Mouse (Mus musculus): ENCODE results near the gene Kcp. TPM values are rescaled to one million over a fixed set of nuclear protein-coding genes. Genes with fewer than 3 reads are reported as not detected.

Gene Kcp
- total and polyA plus RNA-seq, 3 experiments: 0.51 to 0.64 TPM; not detected in 1

DNA sequence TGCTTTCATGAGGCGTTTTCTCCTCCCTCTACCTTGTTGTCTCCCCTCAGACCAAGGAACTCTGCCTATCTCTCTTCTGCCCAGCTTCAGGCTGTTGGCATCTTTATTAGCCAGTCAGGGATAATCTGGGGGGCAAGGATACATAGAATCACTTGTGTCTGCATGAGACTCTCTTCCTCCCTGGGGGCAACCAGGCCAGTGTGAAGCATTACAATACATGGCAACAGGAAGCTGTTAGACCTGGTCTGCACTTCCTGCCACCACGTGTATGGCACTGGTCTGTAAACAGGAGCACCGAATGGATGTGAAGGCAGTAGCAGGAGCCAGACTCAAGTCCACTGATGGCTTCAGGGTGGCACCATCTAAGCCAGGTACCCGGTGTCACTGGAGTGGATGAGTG lies 22.3 kb upstream of the Kcp start (continued):
- TF ChIP-seq KAT2A (IDR thresholded peaks at IDR 0.05; ENCODE audit: insufficient replicate concordance, low read length) (no peak), GABPA (IDR thresholded peaks at IDR 0.05; ENCODE audit: insufficient replicate concordance, low read depth, low read length) (no peak), NRF1 (IDR thresholded peaks at IDR 0.05; ENCODE audit: low read depth, low read length) (no peak), ELF1 (IDR thresholded peaks at IDR 0.05; ENCODE audit: low read depth, low read length) (peak; percentile 45), SIN3A (IDR thresholded peaks at IDR 0.05; ENCODE audit: low read length) (peak; percentile 96), MAFK (IDR thresholded peaks at IDR 0.05; ENCODE audit: insufficient replicate concordance, low read length) (no peak), POLR2A (IDR thresholded peaks at IDR 0.05; ENCODE audit: low read depth, low read length) (no peak; the same call in 1 of the 2 replicates), RAD21 (IDR thresholded peaks at IDR 0.05; ENCODE audit: low read depth, low read length) (no peak), MYC (IDR thresholded peaks at IDR 0.05; ENCODE audit: low read depth, low read length) (peak; percentile 83), MAX (IDR thresholded peaks at IDR 0.05; ENCODE audit: low read length) (peak; percentile 97)

DNA sequence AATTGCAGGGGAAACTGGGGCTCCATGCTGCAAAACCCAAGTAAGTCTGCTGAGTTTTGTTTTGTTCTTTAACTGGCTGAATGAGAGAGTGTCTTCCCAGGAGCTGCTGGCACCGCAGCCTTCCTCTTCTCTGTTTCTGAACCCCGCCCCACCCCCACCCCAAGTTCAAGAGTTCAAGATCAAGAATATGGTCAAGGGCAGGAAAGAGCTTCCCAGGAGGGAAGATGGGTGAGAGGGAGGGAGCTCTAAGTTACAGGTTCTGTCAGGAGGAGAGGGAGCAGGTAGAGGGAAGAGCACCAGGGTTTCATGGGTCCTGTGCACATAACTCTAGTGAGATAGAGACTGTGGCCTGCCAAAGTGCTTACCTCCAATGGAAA lies 21.7 kb upstream of the Kcp start:
- DNase-seq (ENCODE audit: extremely low read depth): peak; percentile 25
- H3K9ac ChIP-seq (ENCODE audit: insufficient read depth, low read depth): peak overlapping the region; percentile 88
- H3K9me3 ChIP-seq (replicated peaks; ENCODE audit: low read length): no peaks in the 10 kb centered on the region
- peaks cover 4 to 66% of the 10 kb centered on the region in 2 experiments for H3K4me1 ChIP-seq (ENCODE audit: control insufficient read depth in 1 of 2, insufficient read depth in 2 of 2)
- H3K27me3 ChIP-seq (replicated peaks): no peaks in the 10 kb centered on the region
- peak overlapping the region; percentile 82 to 90 (median 88) for H3K4me3 ChIP-seq (replicated peaks in 1 of 3; ENCODE audit: low read depth in 2 of 3, low read length in 2 of 3, poor library complexity in 1 of 3)
- peak overlapping the region; percentile 99 for H3K4me2 ChIP-seq (ENCODE audit: insufficient read depth, low read depth, poor library complexity, severe bottlenecking)
- TF ChIP-seq POLR2AphosphoS2 (IDR thresholded peaks at IDR 0.05; ENCODE audit: low read depth, low read length) (0 out of 2 replicates have a peak, but pooled peaks have one; percentile 2), ELF1 (IDR thresholded peaks at IDR 0.05; ENCODE audit: low read depth, low read length) (no peak), GABPA (IDR thresholded peaks at IDR 0.05; ENCODE audit: insufficient replicate concordance, low read depth, low read length) (no peak)
- H3K79me2 ChIP-seq (replicated peaks; ENCODE audit: control insufficient read depth, extremely low read depth, insufficient read depth, poor library complexity, severe bottlenecking): peaks cover 47% of the 10 kb centered on the region
- H3K36me3 ChIP-seq (replicated peaks in 1 of 2; ENCODE audit: control insufficient read depth in 1 of 2, insufficient read depth in 1 of 2, low read length in 1 of 2): peaks cover 25 to 34% of the 10 kb centered on the region in 2 experiments
- in situ Hi-C loops (cut with MboI; ENCODE audit: low pct_ligation_motif_present, low pct_unique_long_range_greater_than_20kb, low sequenced_read_pairs): no loop called here
- H3K27ac ChIP-seq (ENCODE audit: insufficient read depth, low read depth): peak overlapping the region; percentile 98
- dilution Hi-C loops (cut with MboI; ENCODE audit: extremely low pct_ligation_motif_present, extremely low pct_unique_long_range_greater_than_20kb, low sequenced_read_pairs): no loop called here

DNA sequence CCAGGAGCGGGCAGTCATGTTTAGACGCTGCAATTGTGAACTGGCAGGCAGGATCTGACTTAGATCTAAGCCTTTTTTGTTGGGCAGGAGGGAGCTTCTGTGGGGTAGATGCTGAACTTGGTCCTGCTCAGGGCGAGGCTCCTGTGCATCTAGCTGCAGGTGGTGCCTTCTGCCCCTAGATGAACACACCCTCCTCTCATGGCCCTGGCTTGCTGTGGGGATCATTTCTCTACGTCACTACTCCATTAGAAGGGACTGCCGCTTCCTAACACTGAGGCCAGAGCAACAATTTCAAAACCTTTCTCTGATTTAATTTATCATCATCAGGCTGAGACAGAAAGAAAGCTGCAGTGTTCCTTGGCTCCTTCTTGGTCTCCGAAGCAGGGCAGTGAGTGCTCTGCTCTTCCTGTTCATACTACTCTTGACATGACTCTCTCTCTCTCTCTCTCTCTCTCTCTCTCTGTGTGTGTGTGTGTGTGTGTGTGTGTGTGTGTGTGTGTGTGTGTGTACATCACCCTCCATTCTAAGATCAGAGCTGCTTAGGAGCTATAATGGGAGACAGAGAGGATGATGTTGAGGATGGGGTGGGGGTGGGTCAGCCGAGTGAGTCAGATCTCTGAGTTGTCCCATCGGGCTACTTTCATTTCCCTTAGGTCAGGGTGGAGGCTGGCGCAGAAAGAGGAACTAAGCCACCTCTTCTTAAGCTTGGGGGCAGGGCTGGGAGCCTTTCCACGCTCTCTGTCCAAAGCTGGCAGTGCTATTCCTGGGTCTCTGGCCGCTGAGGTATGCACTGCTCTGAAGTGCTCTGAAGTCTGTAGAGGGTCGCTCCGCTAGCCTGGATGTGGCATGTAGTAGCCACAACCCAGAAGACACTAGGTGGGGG lies 21.1 kb upstream of the Kcp start:
- no peaks in the 10 kb centered on the region for H3K27me3 ChIP-seq (replicated peaks)
- peak; percentile 91 for DNase-seq (ENCODE audit: extremely low read depth)
- H3K4me1 ChIP-seq (ENCODE audit: control insufficient read depth in 1 of 2, insufficient read depth in 2 of 2): peaks cover 6 to 66% of the 10 kb centered on the region in 2 experiments
- no peaks in the 10 kb centered on the region for H3K9me3 ChIP-seq (replicated peaks; ENCODE audit: low read length)
- H3K4me3 ChIP-seq (replicated peaks in 1 of 3; ENCODE audit: low read depth in 2 of 3, low read length in 2 of 3, poor library complexity in 1 of 3): peak overlapping the region; percentile 82 to 90 (median 88)
- H3K27ac ChIP-seq (ENCODE audit: insufficient read depth, low read depth): peak overlapping the region; percentile 98
- H3K4me2 ChIP-seq (ENCODE audit: insufficient read depth, low read depth, poor library complexity, severe bottlenecking): peak overlapping the region; percentile 99
- H3K79me2 ChIP-seq (replicated peaks; ENCODE audit: control insufficient read depth, extremely low read depth, insufficient read depth, poor library complexity, severe bottlenecking): peaks cover 47% of the 10 kb centered on the region
- peak overlapping the region; percentile 96 for H3K9ac ChIP-seq (ENCODE audit: insufficient read depth, low read depth)
- in situ Hi-C loops (cut with MboI; ENCODE audit: low pct_ligation_motif_present, low pct_unique_long_range_greater_than_20kb, low sequenced_read_pairs) (no loop called here), dilution Hi-C loops (cut with MboI; ENCODE audit: extremely low pct_ligation_motif_present, extremely low pct_unique_long_range_greater_than_20kb, low sequenced_read_pairs) (no loop called here)
- H3K36me3 ChIP-seq (replicated peaks in 1 of 2; ENCODE audit: control insufficient read depth in 1 of 2, insufficient read depth in 1 of 2, low read length in 1 of 2): peaks cover 19 to 28% of the 10 kb centered on the region in 2 experiments
- TF ChIP-seq RCOR1 (conservative IDR thresholded peaks at IDR 0.05; ENCODE audit: low read depth, low read length): peak; percentile 84
- 0 out of 2 replicates have a peak, but pooled peaks have one; percentile 33 for TF ChIP-seq ZMIZ1 (IDR thresholded peaks at IDR 0.05; ENCODE audit: low read depth, low read length)
- no peak for TF ChIP-seq PAX5 (IDR thresholded peaks at IDR 0.05; ENCODE audit: low read length)
- TF ChIP-seq UBTF (IDR thresholded peaks at IDR 0.05; ENCODE audit: low read depth, low read length): no peak
- TF ChIP-seq POLR2AphosphoS2 (IDR thresholded peaks at IDR 0.05; ENCODE audit: low read depth, low read length): 0 out of 2 replicates have a peak, but pooled peaks have one; percentile 10
- no peak for TF ChIP-seq USF2 (conservative IDR thresholded peaks at IDR 0.05; ENCODE audit: low read depth, low read length)
- TF ChIP-seq GABPA (IDR thresholded peaks at IDR 0.05; ENCODE audit: insufficient replicate concordance, low read depth, low read length): no peak
- peak; percentile 25; the same call in 1 of the 2 replicates for TF ChIP-seq JUN (IDR thresholded peaks at IDR 0.05; ENCODE audit: insufficient read depth, low read depth, low read length)
- TF ChIP-seq TBP (conservative IDR thresholded peaks at IDR 0.05; ENCODE audit: low read depth, low read length): peak; percentile 79
- TF ChIP-seq ZC3H11A (IDR thresholded peaks at IDR 0.05; ENCODE audit: low read depth, low read length): no peak
- TF ChIP-seq ZKSCAN1 (IDR thresholded peaks at IDR 0.05; ENCODE audit: borderline replicate concordance, low read depth, low read length): no peak
- 0 out of 2 replicates have a peak, but pooled peaks have one; percentile 62 for TF ChIP-seq NELFE (IDR thresholded peaks at IDR 0.05; ENCODE audit: low read depth, low read length)
- TF ChIP-seq RAD21 (IDR thresholded peaks at IDR 0.05; ENCODE audit: low read depth, low read length): no peak; the same call in 1 of the 2 replicates
- peak; percentile 71; the same call in 1 of the 2 replicates for TF ChIP-seq CHD1 (IDR thresholded peaks at IDR 0.05; ENCODE audit: low read depth, low read length)
- TF ChIP-seq KAT2A (IDR thresholded peaks at IDR 0.05; ENCODE audit: insufficient replicate concordance, low read length): no peak
- no peak; the same call in 1 of the 2 replicates for TF ChIP-seq MAZ (IDR thresholded peaks at IDR 0.05; ENCODE audit: low read depth, low read length)
- peak; percentile 36; the same call in 1 of the 2 replicates for TF ChIP-seq HCFC1 (IDR thresholded peaks at IDR 0.05; ENCODE audit: low read depth, low read length)
- TF ChIP-seq USF1 (IDR thresholded peaks at IDR 0.05; ENCODE audit: low read depth, low read length): no peak
- TF ChIP-seq POLR2A (IDR thresholded peaks at IDR 0.05; ENCODE audit: low read depth, low read length): peak; percentile 74
- TF ChIP-seq MAFK (IDR thresholded peaks at IDR 0.05; ENCODE audit: insufficient replicate concordance, low read length): no peak

All from CH12.LX (cell line).